Mouse (Mus musculus): ENCODE measurements at regions not wholly inside any gene's neighbourhood (a gene's known extent, or its start where the extent isn't known, plus 50 kb on each side); places are given as distances from the start of the nearest gene placed in this dataset.
"Not testable (repeated sequence)": the region's sequence is repeated elsewhere in the genome, so short reads cannot be mapped to it uniquely, and the experiment has no call there.

- no peak for DNase-seq (ENCODE audit: low spot score)
These were observed 686.0 kb upstream of the Hs3st1 start for GRCm38 (mm10) chr5:40441239-40441638.

- no peak for DNase-seq (ENCODE audit: low spot score)
These were observed 647.4 kb upstream of the Hs3st1 start for GRCm38 (mm10) chr5:40402721-40403120.

DNA sequence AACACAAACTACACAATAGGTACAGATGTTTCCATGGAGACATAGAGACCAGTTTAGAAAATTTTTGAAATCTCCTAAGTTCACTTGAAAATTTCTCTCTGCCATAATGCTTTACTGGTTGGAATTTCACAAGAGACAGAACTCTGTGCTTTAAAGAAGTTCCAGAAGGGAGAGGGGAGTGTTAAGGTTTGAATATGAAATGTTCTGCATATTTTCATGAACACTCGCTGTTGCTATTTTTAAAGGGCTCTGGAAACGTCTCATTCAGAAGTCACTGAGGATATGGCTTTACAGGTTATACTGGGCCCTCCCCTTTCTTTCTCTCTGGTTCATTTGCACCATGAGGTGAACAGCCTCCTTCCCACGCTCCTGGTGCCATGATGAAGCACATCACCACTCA is 639.5 kb upstream of the Hs3st1 start:
- DNase-seq (ENCODE audit: low spot score), result no peak

- DNase-seq (ENCODE audit: low spot score), result no peak
These were observed 634.3 kb upstream of the Hs3st1 start for GRCm38 (mm10) chr5:40389591-40389990.

DNA sequence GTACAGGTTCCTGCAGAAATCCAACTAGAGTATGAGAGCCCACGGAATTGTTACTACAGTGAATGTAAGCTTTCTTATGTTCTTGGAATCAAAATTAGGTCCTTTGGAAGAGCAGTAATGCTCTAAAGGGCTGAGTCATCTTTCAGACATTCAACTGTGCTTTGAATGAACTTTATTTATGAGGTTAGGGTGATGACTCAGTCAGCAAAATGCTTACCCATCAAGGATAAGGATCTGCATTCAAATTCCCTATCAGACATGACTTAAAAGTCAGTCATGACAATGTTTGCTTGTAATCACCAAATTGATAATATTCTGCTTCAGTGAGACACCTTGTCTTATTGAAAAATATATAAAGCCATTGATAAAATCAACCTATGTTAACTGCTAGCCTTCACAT is 611.7 kb upstream of the Hs3st1 start:
- no peak for DNase-seq (ENCODE audit: low spot score)

DNA sequence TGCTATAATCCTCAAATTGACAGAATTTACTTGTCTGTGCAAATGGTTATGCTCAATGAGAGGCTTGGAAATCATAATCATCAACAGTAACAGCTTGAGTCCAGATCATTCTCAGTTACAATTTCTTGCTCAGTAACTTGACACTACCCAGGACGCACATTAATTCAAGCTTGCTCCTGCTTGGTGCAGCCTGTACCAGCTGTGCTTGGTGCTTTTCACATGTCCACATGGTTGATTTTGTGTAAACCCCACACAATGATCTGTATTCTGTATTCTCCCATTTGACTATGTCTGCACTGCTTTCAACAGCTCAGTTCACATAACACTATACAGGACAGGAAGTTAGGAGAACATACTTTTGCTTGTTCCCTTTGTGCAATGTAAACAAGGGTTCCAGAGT is 576.0 kb upstream of the Hs3st1 start:
- peak; percentile 4 for DNase-seq (ENCODE audit: low spot score)

DNA sequence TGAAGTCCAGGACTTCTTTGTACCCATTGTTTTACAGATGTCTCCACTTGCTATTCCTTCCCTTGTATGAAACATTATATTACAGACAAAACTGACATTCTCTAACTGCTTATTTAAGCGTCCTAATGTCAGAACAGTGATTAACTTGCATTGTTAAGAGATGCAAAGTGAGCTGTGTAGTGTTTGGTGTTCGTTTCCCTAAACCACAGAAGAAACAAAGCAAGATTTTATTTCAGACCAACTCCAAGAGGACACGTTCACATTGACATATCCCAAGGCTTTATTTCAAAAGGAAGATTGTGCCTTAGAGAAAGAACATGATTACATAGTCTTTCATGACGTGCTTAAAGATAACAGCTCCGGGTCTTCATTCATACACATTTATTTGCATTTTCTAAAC is 553.2 kb upstream of the Hs3st1 start:
- DNase-seq (ENCODE audit: low spot score), result no peak

DNA sequence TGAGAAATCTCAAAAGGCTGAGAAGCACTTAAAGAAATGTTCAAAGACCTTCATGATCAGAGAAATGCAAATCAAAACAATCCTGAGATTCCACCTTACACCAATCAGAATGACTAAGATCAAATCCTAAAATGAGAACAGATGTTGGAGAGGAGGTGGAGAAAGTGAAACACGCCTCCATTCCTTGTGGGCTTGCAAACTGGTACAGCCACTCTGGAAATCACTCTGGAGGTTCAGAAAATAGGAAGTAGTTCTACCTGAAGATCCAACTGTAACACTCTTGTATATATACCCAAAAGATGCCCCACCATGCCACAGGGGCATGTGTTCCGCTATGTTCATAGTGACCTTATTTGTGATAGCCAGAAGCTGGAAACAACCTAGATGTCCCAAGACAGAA is 549.5 kb upstream of the Hs3st1 start:
- not testable (repeated sequence) for DNase-seq (ENCODE audit: low spot score)

DNA sequence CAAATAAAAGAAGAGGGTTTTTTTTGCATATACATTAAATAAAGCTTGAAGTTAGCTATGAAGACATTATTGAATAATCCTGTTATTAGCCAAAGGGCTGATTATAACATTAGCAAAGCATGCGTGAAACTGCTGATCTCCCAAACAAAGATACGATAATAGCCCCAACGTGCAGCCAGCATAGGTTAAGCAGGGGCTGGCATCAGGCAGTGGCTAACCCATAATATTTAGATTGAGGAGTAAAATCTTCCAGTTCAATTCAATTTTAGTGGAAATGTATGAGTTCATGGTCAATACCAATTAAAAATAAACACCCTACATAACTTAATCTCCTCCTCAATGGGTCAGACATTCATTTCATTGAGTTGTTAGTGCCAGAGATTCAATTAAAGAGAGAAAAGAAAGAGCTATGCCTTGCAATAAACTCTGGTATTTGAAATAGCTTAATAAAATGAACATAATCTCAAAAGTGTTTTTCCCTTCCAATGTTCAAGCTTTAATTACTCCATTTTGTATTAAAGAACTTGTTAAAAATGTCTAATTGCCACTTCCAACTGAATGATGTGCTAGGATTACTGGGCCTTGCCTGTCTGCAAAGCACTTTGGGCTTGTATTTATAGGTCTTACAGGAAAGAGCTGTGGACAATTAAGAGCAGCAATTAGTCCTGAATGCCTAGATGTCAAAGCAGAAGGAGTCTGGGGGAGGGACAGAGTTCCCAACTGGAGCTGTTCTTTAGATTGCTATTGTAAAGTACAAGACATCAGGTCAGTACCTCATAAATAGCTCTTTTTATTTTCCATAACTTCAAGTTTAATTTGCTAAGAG is 539.8 kb upstream of the Hs3st1 start:
- no peak for DNase-seq (ENCODE audit: low spot score)

DNA sequence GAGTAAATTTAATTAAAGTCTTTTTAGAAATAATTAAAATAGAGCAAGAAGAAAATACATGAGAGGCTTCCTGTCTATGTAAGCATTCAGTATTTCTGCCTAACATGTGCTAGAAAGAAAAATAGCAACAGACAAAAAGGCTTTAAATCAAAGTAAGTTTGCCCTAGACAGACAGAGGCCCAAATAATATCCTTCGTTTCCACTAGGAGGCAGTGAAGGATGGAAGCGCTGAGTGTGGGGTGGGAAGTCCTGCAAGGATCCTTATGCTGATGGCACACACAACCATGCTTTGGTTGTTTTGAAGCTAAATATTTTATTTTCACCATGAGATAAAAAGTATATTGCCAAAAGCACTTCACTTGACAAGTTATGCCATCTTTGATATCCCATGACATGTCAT is 527.1 kb upstream of the Hs3st1 start:
- peak; percentile 30 for DNase-seq (ENCODE audit: low spot score)

- no peak for DNase-seq (ENCODE audit: low spot score)
These were observed 491.4 kb upstream of the Hs3st1 start for GRCm38 (mm10) chr5:40246664-40247063.

Measured in embryo, embryonic 10.5 days (tissue).